Mouse (Mus musculus) heart, postnatal 0 days (tissue): ENCODE measurements around the gene Gchfr. TPM values are rescaled to one million over a fixed set of nuclear protein-coding genes. Genes with fewer than 3 reads are reported as not detected.

Experiments
- ATAC-seq: fragments of 200-750 bp; cut with Nextera tagmentation; 2 replicates; pipeline ENCODE4 v1.8.0; 2017; ENCODE audit warnings: low read depth, moderate number of reproducible peaks, moderate library complexity; ENCODE audit not compliant: insufficient read depth
- DNase-seq: peaks from one replicate; pipeline ENCODE4 v3.0.0-alpha.2; 2016; ENCODE audit warnings: low spot score
- H3K27ac ChIP-seq: fragments of 300-500 bp; sonication (generic); 2 replicates; pipeline ENCODE4 v1.5.1; 2014; ENCODE audit warnings: low read depth, mild to moderate bottlenecking
- H3K27me3 ChIP-seq: fragments of 300-500 bp; sonication (generic); 2 replicates; pipeline ENCODE4 v1.6.1; 2014; ENCODE audit warnings: low read length, mixed read lengths; ENCODE audit not compliant: control insufficient read depth, insufficient read depth
- H3K36me3 ChIP-seq: fragments of 300-500 bp; sonication (generic); replicated peaks from 2 replicates; pipeline ENCODE4 v1.6.1; 2014; ENCODE audit warnings: low read length, mixed read lengths; ENCODE audit not compliant: control insufficient read depth, insufficient read depth
- H3K4me1 ChIP-seq: fragments of 300-500 bp; sonication (generic); 2 replicates; pipeline ENCODE4 v1.6.1; 2014; ENCODE audit warnings: antibody characterized with exemption; ENCODE audit not compliant: control insufficient read depth, insufficient read depth
- H3K4me2 ChIP-seq: fragments of 300-500 bp; sonication (generic); 2 replicates; pipeline ENCODE4 v1.6.1; 2014; ENCODE audit warnings: low read depth, mild to moderate bottlenecking, low read length, moderate library complexity
- H3K4me3 ChIP-seq: fragments of 300-500 bp; sonication (generic); 2 replicates; pipeline ENCODE4 v1.5.1; 2014; ENCODE audit warnings: low read depth, low read length
- H3K9ac ChIP-seq: fragments of 300-500 bp; sonication (generic); replicated peaks from 2 replicates; pipeline ENCODE4 v1.6.1; 2014; ENCODE audit warnings: low read depth, low read length, mixed read lengths
- H3K9me3 ChIP-seq: fragments of 300-500 bp; sonication (generic); replicated peaks from 2 replicates; pipeline ENCODE4 v1.6.1; 2016; ENCODE audit warnings: low read length; ENCODE audit not compliant: control insufficient read depth
- CTCF ChIP-seq: IDR thresholded peaks from 2 replicates; pipeline ENCODE4 v1.5.1; 2016; ENCODE audit warnings: antibody characterized with exemption, control low read depth, low read depth
- EP300 ChIP-seq: IDR thresholded peaks from 2 replicates; pipeline ENCODE4 v1.6.1; 2016; ENCODE audit warnings: antibody characterized with exemption, low read depth
- WGBS: fragments of 180-500 bp; shearing (Covaris S2); extraction: QIAGEN DNeasy Blood & Tissue Kit; methylation state at CpG from one replicate; pipeline ENCODE4 v1.1.7; 2014; 5-methylcytosine and 5-hydroxymethylcytosine counted together
- polyA plus RNA-seq: library from polyadenylated mRNA; unstranded; fragments of >200 nt; fragmentation: Nextera tagmentation; extraction: Ambion mirVana; gene quantifications from 2 replicates; pipeline ENCODE4 v1.2.1, GENCODE M21; 2015
- total RNA-seq: library from RNA; depleted of rRNA; stranded (reverse); fragments of >200 nt; gene quantifications from 2 replicates; pipeline ENCODE4 v1.2.3, GENCODE M21; 2014; ENCODE audit warnings: low replicate concordance

Gene Gchfr
- total and polyA plus RNA-seq, 2 experiments from 2014 or later: 5.6 to 12.0 TPM

GRCm38 (mm10) chr2:119197493-119197892 is 29.9 kb downstream of the Gchfr start:
- no peaks in the 10 kb centered on the region for H3K9me3 ChIP-seq
- 92% methylated on average over 1 of the region's 1 CpGs for WGBS
- H3K4me1 ChIP-seq: peaks cover 7% of the 10 kb centered on the region
- no peak overlapping the region for H3K27ac ChIP-seq
- H3K4me3 ChIP-seq: no peak overlapping the region
- TF ChIP-seq EP300: no peak
- TF ChIP-seq CTCF: no peak
- H3K27me3 ChIP-seq: no peaks in the 10 kb centered on the region
- no peak overlapping the region for H3K9ac ChIP-seq
- DNase-seq (no peak), ATAC-seq (no peak)
- H3K36me3 ChIP-seq: no peaks in the 10 kb centered on the region
- H3K4me2 ChIP-seq: no peak overlapping the region

DNA sequence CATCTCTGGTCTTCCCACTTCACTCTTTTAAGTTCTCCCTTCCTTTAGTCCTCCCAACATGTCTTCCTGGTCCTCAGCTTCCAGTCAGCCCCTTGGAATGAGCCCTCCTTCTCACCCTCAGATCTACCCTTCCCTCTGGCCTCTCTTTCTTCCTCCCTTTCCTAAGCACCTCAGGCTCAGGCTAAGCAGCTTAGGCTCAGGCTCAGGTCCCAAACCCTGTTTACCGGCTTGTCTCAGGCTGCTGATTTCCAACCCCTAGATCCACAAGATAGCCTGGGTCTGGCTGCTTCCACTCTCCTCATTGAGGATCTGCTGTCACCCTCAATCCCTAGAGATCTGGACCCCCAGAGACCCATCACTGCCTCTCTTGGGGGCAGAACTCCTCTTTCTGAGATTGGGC is 30.5 kb downstream of the Gchfr start:
- WGBS: 33% methylated on average over 1 of the region's 1 CpGs
- Histone ChIP-seq H3K27me3 (no peaks in the 10 kb centered on the region), H3K27ac (no peak overlapping the region)

GRCm38 (mm10) chr2:119198934-119199333 is 31.4 kb downstream of the Gchfr start:
- Histone ChIP-seq H3K27ac (no peak overlapping the region), H3K4me1 (peaks cover 6% of the 10 kb centered on the region), H3K9ac (no peak overlapping the region), H3K4me3 (no peak overlapping the region), H3K36me3 (no peaks in the 10 kb centered on the region), H3K4me2 (no peak overlapping the region), H3K27me3 (no peaks in the 10 kb centered on the region), H3K9me3 (no peaks in the 10 kb centered on the region)
- TF ChIP-seq EP300 (no peak), CTCF (no peak)
- no peak for ATAC-seq
- 62% methylated on average over 3 of the region's 3 CpGs for WGBS
- DNase-seq: no peak

More for the DNA sequence above, 30.5 kb downstream of the Gchfr start:
- Histone ChIP-seq H3K4me3 (no peak overlapping the region), H3K9ac (no peak overlapping the region), H3K4me1 (peaks cover 7% of the 10 kb centered on the region), H3K4me2 (no peak overlapping the region), H3K9me3 (no peaks in the 10 kb centered on the region), H3K36me3 (no peaks in the 10 kb centered on the region)
- no peak for ATAC-seq
- DNase-seq: no peak
- TF ChIP-seq EP300 (no peak), CTCF (no peak)

GRCm38 (mm10) chr2:119202914-119203453 is 35.4 kb downstream of the Gchfr start:
- Histone ChIP-seq H3K9ac (no peak overlapping the region), H3K9me3 (no peaks in the 10 kb centered on the region), H3K36me3 (no peaks in the 10 kb centered on the region), H3K4me3 (no peak overlapping the region), H3K4me1 (peaks cover 3% of the 10 kb centered on the region; the same call in 1 of the 2 replicates), H3K4me2 (no peak overlapping the region), H3K27ac (peak overlapping the region; percentile 74), H3K27me3 (no peaks in the 10 kb centered on the region)
- no peak for TF ChIP-seq EP300
- TF ChIP-seq CTCF: no peak
- DNase-seq: peak; percentile 22
- 53% methylated on average over 5 of the region's 5 CpGs for WGBS
- 0 out of 2 replicates have a peak, but pooled peaks have one; percentile 47 for ATAC-seq

- no peaks in the 10 kb centered on the region for H3K27me3 ChIP-seq
- no peaks in the 10 kb centered on the region for H3K9me3 ChIP-seq
- peaks cover 3% of the 10 kb centered on the region; the same call in 1 of the 2 replicates for H3K4me1 ChIP-seq
- TF ChIP-seq EP300: no peak
- TF ChIP-seq CTCF: no peak
- H3K4me3 ChIP-seq: no peak overlapping the region
- WGBS: 70% methylated on average over 4 of the region's 4 CpGs
- H3K36me3 ChIP-seq: no peaks in the 10 kb centered on the region
- ATAC-seq (no peak), DNase-seq (no peak)
- H3K9ac ChIP-seq: no peak overlapping the region
- H3K4me2 ChIP-seq: no peak overlapping the region
- H3K27ac ChIP-seq: peak overlapping the region; percentile 74
Measured at GRCm38 (mm10) chr2:119203871-119204460, 36.4 kb downstream of the Gchfr start.

GRCm38 (mm10) chr2:119207961-119208343 is 40.4 kb downstream of the Gchfr start:
- H3K4me2 ChIP-seq: peak overlapping the region; percentile 69
- no peaks in the 10 kb centered on the region for H3K9me3 ChIP-seq
- no peak for ATAC-seq
- TF ChIP-seq CTCF: no peak
- no peak for TF ChIP-seq EP300
- peak overlapping the region; percentile 90 for H3K4me3 ChIP-seq
- H3K27me3 ChIP-seq: no peaks in the 10 kb centered on the region
- peak overlapping the region; percentile 88 for H3K27ac ChIP-seq
- H3K9ac ChIP-seq: peak overlapping the region; percentile 70
- WGBS: 13% methylated on average over 6 of the region's 6 CpGs
- peaks cover 3% of the 10 kb centered on the region; the same call in 1 of the 2 replicates for H3K4me1 ChIP-seq
- peaks cover 20% of the 10 kb centered on the region for H3K36me3 ChIP-seq
- no peak for DNase-seq
